Comparison of ENCODE assay signal across 12 mouse cellular contexts in genomic region chr9:48817399-48817793, GRCm38 (mm10). TPM values are rescaled to one million over a fixed set of nuclear protein-coding genes. Genes with fewer than 3 reads are reported as not detected.
DNase-seq lines count a peak whose midpoint lies in the region; ATAC-seq and TF ChIP-seq lines count a peak whose summit lies in the region.
"Had no signal": no experiment of that assay in that cellular context is flagged by ENCODE, and none has a peak within 500 bp of the region (broad histone marks: within the 10 kb centered on the region; RNA-seq: fewer than 3 reads in every experiment).

No protein-coding gene starts in this region.

- ATAC-seq in heart, embryonic 11.5 days (replicated peaks; ENCODE audit: insufficient number of reproducible peaks, low FRiP score, low TSS enrichment), result no peak
- ATAC-seq: forebrain, embryonic 13.5 days; intestine, embryonic 15.5 days had no signal

- peaks cover 18% of the 10 kb centered on the region for H3K79me2 ChIP-seq in CH12.LX (replicated peaks; ENCODE audit: control insufficient read depth, extremely low read depth, insufficient read depth, poor library complexity, severe bottlenecking)

- peaks cover 11% of the 10 kb centered on the region for H3K27me3 ChIP-seq in heart, embryonic 11.5 days (ENCODE audit: control insufficient read depth, insufficient read depth, low read length)
- H3K27me3 ChIP-seq in CH12.LX (replicated peaks), result no peaks in the 10 kb centered on the region
- no peaks in the 10 kb centered on the region for H3K27me3 ChIP-seq in thymus, adult 2 months (ENCODE audit: control insufficient read depth, insufficient read depth, low read length)
- H3K27me3 ChIP-seq: stomach, embryonic 15.5 days had no signal

- dilution Hi-C loops in CH12.LX (cut with MboI; ENCODE audit: extremely low pct_ligation_motif_present, extremely low pct_unique_long_range_greater_than_20kb, low sequenced_read_pairs), result no loop called here

- TF ChIP-seq EP300 in CH12.LX (IDR thresholded peaks at IDR 0.05; ENCODE audit: low read length), result peak; percentile 88

- WGBS in heart, embryonic 11.5 days (ENCODE audit: insufficient replicate concordance), result 74% methylated on average over 7 of the region's 7 CpGs
- WGBS in thymus, adult 2 months, result 50% methylated on average over 7 of the region's 7 CpGs

- H3K4me2 ChIP-seq in heart, embryonic 11.5 days, result no peak overlapping the region
- peak overlapping the region; percentile 87; the same call in 1 of the 2 replicates for H3K4me2 ChIP-seq in CH12.LX (ENCODE audit: insufficient read depth, low read depth, poor library complexity, severe bottlenecking)
- H3K4me2 ChIP-seq: forebrain, embryonic 13.5 days; intestine, embryonic 15.5 days; liver, embryonic 15.5 days; stomach, embryonic 15.5 days had no signal

- H3K9me3 ChIP-seq in heart, embryonic 11.5 days (replicated peaks; ENCODE audit: control insufficient read depth, low read length), result no peaks in the 10 kb centered on the region
- H3K9me3 ChIP-seq in CH12.LX (replicated peaks; ENCODE audit: low read length), result no peaks in the 10 kb centered on the region
- H3K9me3 ChIP-seq: forebrain, embryonic 13.5 days; intestine, embryonic 15.5 days; liver, embryonic 15.5 days; stomach, embryonic 15.5 days had no signal

- in situ Hi-C loops in CH12.LX (cut with MboI; ENCODE audit: low pct_ligation_motif_present, low pct_unique_long_range_greater_than_20kb, low sequenced_read_pairs), result no loop called here

- no peak overlapping the region for H3K4me3 ChIP-seq in heart, embryonic 11.5 days (ENCODE audit: low read depth, low read length)
- peak overlapping the region in 1 of 3 experiments; percentile 23 for H3K4me3 ChIP-seq in CH12.LX (replicated peaks in 1 of 3; ENCODE audit: low read depth in 2 of 3, low read length in 2 of 3, poor library complexity in 1 of 3)
- no peak overlapping the region for H3K4me3 ChIP-seq in thymus, adult 2 months (ENCODE audit: control insufficient read depth, insufficient read depth, low read length)
- H3K4me3 ChIP-seq: forebrain, embryonic 13.5 days; intestine, embryonic 15.5 days; liver, embryonic 15.5 days; stomach, embryonic 15.5 days had no signal

- TF ChIP-seq POLR2A in CH12.LX (IDR thresholded peaks at IDR 0.05; ENCODE audit: low read depth, low read length), result peak; percentile 85
- TF ChIP-seq POLR2A in thymus, adult 2 months (IDR thresholded peaks at IDR 0.05; ENCODE audit: control insufficient read depth, extremely low read depth, insufficient read depth, low read length, poor library complexity), result no peak

- no peak; the same call in 1 of the 2 replicates for TF ChIP-seq RAD21 in CH12.LX (IDR thresholded peaks at IDR 0.05; ENCODE audit: low read depth, low read length)

- H3K27ac ChIP-seq in heart, embryonic 11.5 days (ENCODE audit: low read depth, low read length), result no peak overlapping the region
- H3K27ac ChIP-seq in CH12.LX (ENCODE audit: insufficient read depth, low read depth), result peak overlapping the region; percentile 98
- H3K27ac ChIP-seq in thymus, adult 2 months (ENCODE audit: control insufficient read depth, insufficient read depth, low read length), result no peak overlapping the region
- H3K27ac ChIP-seq: forebrain, embryonic 13.5 days; intestine, embryonic 15.5 days; liver, embryonic 15.5 days had no signal

- no peak for TF ChIP-seq CTCF in CH12.LX (conservative IDR thresholded peaks at IDR 0.05 in 1 of 2, IDR thresholded peaks at IDR 0.05 in 1 of 2; ENCODE audit: low read depth in 2 of 2, low read length in 2 of 2)
- no peak for TF ChIP-seq CTCF in thymus, adult 2 months (IDR thresholded peaks at IDR 0.05; ENCODE audit: borderline replicate concordance, control insufficient read depth, extremely low read depth, insufficient read depth, low read length, poor library complexity)

- no peaks in the 10 kb centered on the region for H3K36me3 ChIP-seq in heart, embryonic 11.5 days (ENCODE audit: control insufficient read depth, insufficient read depth, low read length)
- H3K36me3 ChIP-seq in CH12.LX (replicated peaks in 1 of 2; ENCODE audit: control insufficient read depth in 1 of 2, insufficient read depth in 1 of 2, low read length in 1 of 2), result no peaks in the 10 kb centered on the region
- no peaks in the 10 kb centered on the region for H3K36me3 ChIP-seq in thymus, adult 2 months (ENCODE audit: control insufficient read depth, insufficient read depth, low read length)
- H3K36me3 ChIP-seq: intestine, embryonic 15.5 days; liver, embryonic 15.5 days; stomach, embryonic 15.5 days had no signal

- DNase-seq in heart, adult 9 months (ENCODE audit: low spot score in 2 of 2), result peak; percentile 73 to 79
- peak; percentile 79 for DNase-seq in CH12.LX (ENCODE audit: extremely low read depth)
- peak; percentile 58 for DNase-seq in c-Kit-positive CD71-negative TER-119-negative erythroid progenitor cells, embryonic 14.5 days (ENCODE audit: low read depth)
- peak; percentile 56 for DNase-seq in lung, postnatal 25 days (ENCODE audit: low spot score)
- no peak for DNase-seq in spleen, postnatal 10 days (ENCODE audit: low spot score in 2 of 2)
- no peak for DNase-seq in cerebellum, adult 9-10 months
- no peak for DNase-seq in thymus, adult 2 months

- H3K4me1 ChIP-seq in heart, embryonic 11.5 days (ENCODE audit: control insufficient read depth, insufficient read depth, low read length), result peaks cover 27% of the 10 kb centered on the region
- peaks cover 37 to 69% of the 10 kb centered on the region in 2 experiments for H3K4me1 ChIP-seq in CH12.LX (ENCODE audit: control insufficient read depth in 1 of 2, insufficient read depth in 2 of 2)
- H3K4me1 ChIP-seq in thymus, adult 2 months (replicated peaks; ENCODE audit: control insufficient read depth, insufficient read depth, low read length), result peaks cover 13% of the 10 kb centered on the region

- no peak overlapping the region for H3K9ac ChIP-seq in heart, embryonic 11.5 days (ENCODE audit: low read depth, low read length)
- peak overlapping the region; percentile 61 for H3K9ac ChIP-seq in CH12.LX (ENCODE audit: insufficient read depth, low read depth)
- H3K9ac ChIP-seq: forebrain, embryonic 13.5 days; intestine, embryonic 15.5 days; liver, embryonic 15.5 days; stomach, embryonic 15.5 days had no signal

TF ChIP-seq in CH12.LX, 34 proteins besides CTCF, POLR2A, EP300 and RAD21 (continues in another document):
- peak; percentile 31 for TF ChIP-seq ELF1 (IDR thresholded peaks at IDR 0.05; ENCODE audit: low read depth, low read length)
- TF ChIP-seq TCF12 (IDR thresholded peaks at IDR 0.05; ENCODE audit: low read depth, low read length), result peak; percentile 72
- TF ChIP-seq PAX5 (IDR thresholded peaks at IDR 0.05; ENCODE audit: low read length), result no peak
- no peak for TF ChIP-seq E2F4 (IDR thresholded peaks at IDR 0.05; ENCODE audit: insufficient replicate concordance, low read depth, low read length)
- TF ChIP-seq MEF2A (IDR thresholded peaks at IDR 0.05; ENCODE audit: borderline replicate concordance, low read depth, low read length), result peak; percentile 100
- peak; percentile 83 for TF ChIP-seq ZMIZ1 (IDR thresholded peaks at IDR 0.05; ENCODE audit: low read depth, low read length)
- TF ChIP-seq POLR2AphosphoS2 (IDR thresholded peaks at IDR 0.05; ENCODE audit: low read depth, low read length), result peak; percentile 51; the same call in 1 of the 2 replicates
- TF ChIP-seq USF2 (conservative IDR thresholded peaks at IDR 0.05; ENCODE audit: low read depth, low read length), result no peak
- no peak for TF ChIP-seq ZNF384 (IDR thresholded peaks at IDR 0.05; ENCODE audit: low read depth, low read length)
- peak; percentile 76 for TF ChIP-seq BHLHE40 (IDR thresholded peaks at IDR 0.05; ENCODE audit: low read depth, low read length)
- no peak; the same call in none of the 2 replicates for TF ChIP-seq MXI1 (IDR thresholded peaks at IDR 0.05; ENCODE audit: low read depth, low read length)
- peak; percentile 63; the same call in 1 of the 2 replicates for TF ChIP-seq TBP (conservative IDR thresholded peaks at IDR 0.05; ENCODE audit: low read depth, low read length)
- TF ChIP-seq CHD2 (IDR thresholded peaks at IDR 0.05; ENCODE audit: low read length), result peak; percentile 46; the same call in 1 of the 2 replicates
- no peak for TF ChIP-seq GABPA (IDR thresholded peaks at IDR 0.05; ENCODE audit: insufficient replicate concordance, low read depth, low read length)
- no peak for TF ChIP-seq CHD1 (IDR thresholded peaks at IDR 0.05; ENCODE audit: low read depth, low read length)
- no peak; the same call in 1 of the 2 replicates for TF ChIP-seq SMC3 (IDR thresholded peaks at IDR 0.05; ENCODE audit: low read depth, low read length)
- TF ChIP-seq NRF1 (IDR thresholded peaks at IDR 0.05; ENCODE audit: low read depth, low read length), result no peak; the same call in 1 of the 2 replicates
- peak; percentile 88 for TF ChIP-seq SIN3A (IDR thresholded peaks at IDR 0.05; ENCODE audit: low read length)
- TF ChIP-seq JUND (conservative IDR thresholded peaks at IDR 0.05; ENCODE audit: low read depth, low read length), result peak; percentile 95
- TF ChIP-seq JUN (IDR thresholded peaks at IDR 0.05; ENCODE audit: insufficient read depth, low read depth, low read length), result peak; percentile 98
- TF ChIP-seq RCOR1 (conservative IDR thresholded peaks at IDR 0.05; ENCODE audit: low read depth, low read length), result 0 out of 2 replicates have a peak, but pooled peaks have one; percentile 62
- TF ChIP-seq NELFE (IDR thresholded peaks at IDR 0.05; ENCODE audit: low read depth, low read length), result peak; percentile 62; the same call in 1 of the 2 replicates
- no peak for TF ChIP-seq KAT2A (IDR thresholded peaks at IDR 0.05; ENCODE audit: insufficient replicate concordance, low read length)
- TF ChIP-seq MAX (IDR thresholded peaks at IDR 0.05; ENCODE audit: low read length), result peak; percentile 75; the same call in 1 of the 2 replicates
- peak; percentile 84 for TF ChIP-seq MAZ (IDR thresholded peaks at IDR 0.05; ENCODE audit: low read depth, low read length)
- TF ChIP-seq HCFC1 (IDR thresholded peaks at IDR 0.05; ENCODE audit: low read depth, low read length), result no peak; the same call in 1 of the 2 replicates
- no peak for TF ChIP-seq ZKSCAN1 (IDR thresholded peaks at IDR 0.05; ENCODE audit: borderline replicate concordance, low read depth, low read length)
- TF ChIP-seq IRF4 (IDR thresholded peaks at IDR 0.05; ENCODE audit: low read depth, low read length), result peak; percentile 89
- TF ChIP-seq USF1 (IDR thresholded peaks at IDR 0.05; ENCODE audit: low read depth, low read length), result no peak
- peak; percentile 94 for TF ChIP-seq MAFK (IDR thresholded peaks at IDR 0.05; ENCODE audit: insufficient replicate concordance, low read length)
- TF ChIP-seq UBTF (IDR thresholded peaks at IDR 0.05; ENCODE audit: low read depth, low read length), result no peak

RNA-seq across cellular contexts. Expression of gene Zbtb16, which starts 18.6 kb away (rescaled TPM):
- 0.57 and 0.75 TPM in 2 replicates for polyA plus RNA-seq in heart, embryonic 11.5 days (2014; fragmentation: Nextera tagmentation; extraction: Ambion mirVana)
- 1.7 and 3.0 TPM in 2 replicates for total RNA-seq in CH12.LX (2012; rRNA removed)
- 0.34 TPM in 2 replicates for total RNA-seq in CH12.LX (2014; rRNA removed)
- polyA plus RNA-seq in CH12.LX (2012; ENCODE audit: insufficient read length, low read depth), result 0.90 and 1.0 TPM in 2 replicates
- polyA plus RNA-seq in thymus, adult 2 months (2012; rRNA removed), result 3.7 and 4.1 TPM in 2 replicates

Comparison
In these comparisons a context has a peak if more than half of its experiments do, and no peak if none do; other contexts are left out.
1. DNase-seq: peak in heart, adult 9 months (2 of 2), CH12.LX (single experiment), c-Kit-positive CD71-negative TER-119-negative erythroid progenitor cells, embryonic 14.5 days (single experiment) and lung, postnatal 25 days (single experiment); none in spleen, postnatal 10 days (0 of 2), cerebellum, adult 9-10 months (single experiment) and thymus, adult 2 months (single experiment).